Mouse (Mus musculus) cerebellum, adult 11-12 months (tissue): ENCODE measurements around the gene Krt79.

Source experiments
- DNase-seq: peaks from one replicate; pipeline ENCODE4 v3.0.0; 2022

Gene Krt79

DNA sequence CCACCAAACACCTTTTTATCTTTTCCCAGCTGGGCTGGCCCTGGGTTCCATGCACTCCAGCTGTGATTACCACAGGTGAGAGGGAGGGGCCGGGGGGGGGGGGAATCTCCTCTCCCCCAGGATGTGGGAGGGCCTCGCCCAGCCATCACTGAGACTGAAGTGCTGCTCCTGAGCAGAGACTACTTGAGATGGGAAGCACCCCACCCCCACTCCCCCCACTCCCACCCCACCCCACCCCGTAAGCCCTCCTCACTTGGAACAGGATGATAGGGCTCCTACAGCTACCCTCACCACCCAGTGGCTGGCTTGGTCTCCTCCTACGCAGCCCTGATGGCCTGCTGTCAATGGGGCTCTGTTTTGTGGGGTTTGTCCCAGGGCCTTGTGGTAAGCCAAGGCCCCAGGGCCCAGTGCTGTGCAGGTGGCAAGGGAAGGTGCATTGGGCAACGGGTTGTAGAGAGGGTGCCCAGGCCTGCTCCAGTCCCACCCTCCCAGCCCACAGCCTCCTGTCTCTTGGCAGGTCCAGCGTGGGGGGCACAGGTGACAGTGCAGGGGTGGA lies at the start of gene Krt79:
Gene Krt79, minus strand, starts transcription at position 51 of the 556 bp plus-strand sequence.
- no peak for DNase-seq

DNA sequence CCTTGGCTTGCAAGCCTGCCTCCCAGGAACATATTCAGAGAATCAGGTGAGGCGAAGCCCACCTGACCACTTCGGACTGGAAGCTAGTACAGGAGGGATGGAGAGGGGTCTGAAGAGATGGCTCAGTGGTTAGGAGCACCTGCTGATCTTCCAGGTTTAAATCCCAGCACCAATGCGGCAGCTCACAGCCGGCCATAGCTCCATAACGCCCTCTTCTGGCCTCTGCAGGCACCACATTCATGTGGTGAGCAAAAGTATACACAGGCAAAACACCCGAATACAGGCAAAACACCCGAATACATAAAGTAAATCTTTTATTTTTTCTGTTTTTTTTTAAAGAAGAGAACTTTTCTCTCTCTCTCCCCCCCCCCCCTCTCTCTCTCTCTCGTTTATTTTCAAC lies 48.6 kb upstream of the Krt79 start:
- no peak for DNase-seq

DNA sequence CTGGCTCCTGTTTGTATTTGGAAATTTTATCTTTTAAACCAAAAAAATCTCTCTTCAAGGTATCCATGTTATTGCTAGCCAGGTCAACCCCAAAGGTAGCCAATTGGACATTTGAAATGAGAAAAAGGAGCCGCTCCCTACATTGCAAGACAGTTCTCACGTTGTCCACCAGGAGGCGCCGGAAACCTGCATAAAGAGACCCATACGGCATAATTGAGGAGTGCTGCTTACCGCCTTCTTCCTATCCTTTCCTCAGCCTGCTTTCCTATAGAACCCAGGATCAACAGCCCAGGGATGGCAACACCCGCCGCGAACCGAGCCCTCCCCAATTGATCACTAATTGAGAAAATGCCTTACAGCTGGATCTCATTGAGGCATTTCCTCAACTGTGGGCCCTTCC lies 48.0 kb upstream of the Krt79 start:
- peak; percentile 56 for DNase-seq

DNA sequence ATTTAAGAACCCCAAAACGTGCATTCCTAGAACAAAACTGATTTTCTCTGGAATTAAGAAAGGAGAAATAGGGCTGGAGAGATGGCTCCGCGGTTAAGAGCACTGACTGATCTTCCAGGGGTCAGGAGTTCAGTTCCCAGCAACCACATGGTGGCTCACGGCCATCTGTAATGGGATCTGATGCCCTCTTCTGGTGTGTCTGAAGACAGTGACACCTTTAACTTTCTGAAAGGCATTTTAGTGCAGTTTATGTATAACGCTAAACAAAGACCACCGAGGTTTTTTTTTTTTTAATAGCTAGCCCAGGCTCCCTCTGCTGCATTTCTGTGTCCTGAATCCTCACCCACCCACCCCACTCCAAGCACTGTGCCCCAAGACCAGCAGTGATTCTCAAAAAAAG lies 44.6 kb upstream of the Krt79 start:
- DNase-seq, result no peak

DNA sequence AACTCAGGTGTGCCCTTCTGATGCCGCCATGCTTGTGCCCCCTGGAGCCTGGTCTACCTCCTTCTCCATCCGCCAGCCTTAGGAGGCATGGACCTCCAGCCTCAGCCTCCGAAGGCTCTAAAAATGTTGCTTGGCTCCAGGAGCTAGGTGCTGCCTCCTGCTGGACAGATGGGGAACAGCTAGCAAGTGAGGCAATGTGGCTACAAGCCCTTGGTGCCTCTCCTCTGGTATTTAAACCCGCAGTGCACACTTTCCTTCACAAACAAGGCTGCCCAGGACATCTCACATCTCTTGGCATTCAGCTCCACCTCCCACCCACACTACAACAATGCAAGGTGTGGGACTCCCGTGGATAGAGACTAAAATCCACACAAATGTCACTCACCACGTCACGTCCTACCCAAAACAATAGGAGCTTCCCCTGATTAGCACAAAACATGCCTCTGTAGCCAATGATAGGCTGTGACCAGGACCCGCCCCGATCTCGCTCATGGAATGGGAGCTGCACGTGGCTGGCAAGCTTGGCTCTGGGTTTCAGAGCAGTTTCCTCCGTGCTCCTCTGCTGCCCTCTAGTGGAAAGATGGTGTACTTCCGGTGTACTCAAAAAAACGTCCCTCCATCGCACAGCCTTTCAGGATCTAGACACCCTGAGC lies 44.0 kb upstream of the Krt79 start:
- DNase-seq, result peak; percentile 76

DNA sequence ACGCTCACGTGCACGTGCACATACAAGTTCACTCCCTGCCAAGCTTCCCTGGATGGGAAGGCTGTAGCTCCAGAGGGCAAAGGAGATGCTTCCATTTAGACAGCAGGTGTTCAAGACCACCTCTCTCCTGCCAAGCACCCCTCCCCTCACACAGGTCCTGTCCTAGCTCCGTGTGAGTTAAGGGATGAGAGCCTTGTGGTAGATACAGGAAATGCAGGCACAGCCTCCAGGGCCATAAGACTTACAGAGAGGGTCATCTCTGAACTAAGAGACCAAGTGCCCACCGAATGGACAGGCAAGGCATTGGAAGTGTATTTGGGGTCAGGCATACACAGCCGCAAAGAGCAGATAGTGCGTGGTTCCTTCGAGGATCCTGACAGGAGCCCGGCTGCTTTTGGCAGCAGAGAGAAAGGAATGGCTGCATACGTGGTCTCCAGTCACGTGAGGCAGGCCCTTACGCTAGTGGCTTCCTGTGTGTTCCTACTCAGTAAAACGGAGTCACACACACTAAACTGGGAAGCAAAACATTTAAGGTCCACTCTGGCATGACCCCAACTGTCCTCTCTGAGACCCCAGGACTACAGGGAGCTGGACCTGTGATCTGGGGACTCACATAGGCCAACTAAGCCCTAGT lies 43.3 kb upstream of the Krt79 start:
- DNase-seq, result no peak

DNA sequence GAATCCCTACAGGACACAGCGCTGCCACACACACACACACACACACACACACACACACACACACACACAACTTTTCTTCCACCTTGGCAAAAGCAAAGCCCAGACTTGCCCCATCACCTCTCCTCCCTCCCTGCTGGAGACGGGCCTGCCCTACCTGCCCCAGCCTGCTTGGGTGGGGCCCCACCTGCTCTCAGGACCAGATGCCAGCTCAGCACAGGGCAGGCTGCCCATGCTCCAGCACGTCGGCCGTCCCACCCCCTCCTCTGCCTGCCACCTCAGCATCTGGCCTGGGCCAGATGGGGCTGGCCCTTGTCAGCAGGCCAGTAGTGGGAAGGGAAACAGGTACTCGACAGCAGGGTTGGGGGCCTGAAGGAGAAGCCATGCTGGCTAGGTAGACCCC lies 40.7 kb upstream of the Krt79 start:
- DNase-seq, result no peak

DNA sequence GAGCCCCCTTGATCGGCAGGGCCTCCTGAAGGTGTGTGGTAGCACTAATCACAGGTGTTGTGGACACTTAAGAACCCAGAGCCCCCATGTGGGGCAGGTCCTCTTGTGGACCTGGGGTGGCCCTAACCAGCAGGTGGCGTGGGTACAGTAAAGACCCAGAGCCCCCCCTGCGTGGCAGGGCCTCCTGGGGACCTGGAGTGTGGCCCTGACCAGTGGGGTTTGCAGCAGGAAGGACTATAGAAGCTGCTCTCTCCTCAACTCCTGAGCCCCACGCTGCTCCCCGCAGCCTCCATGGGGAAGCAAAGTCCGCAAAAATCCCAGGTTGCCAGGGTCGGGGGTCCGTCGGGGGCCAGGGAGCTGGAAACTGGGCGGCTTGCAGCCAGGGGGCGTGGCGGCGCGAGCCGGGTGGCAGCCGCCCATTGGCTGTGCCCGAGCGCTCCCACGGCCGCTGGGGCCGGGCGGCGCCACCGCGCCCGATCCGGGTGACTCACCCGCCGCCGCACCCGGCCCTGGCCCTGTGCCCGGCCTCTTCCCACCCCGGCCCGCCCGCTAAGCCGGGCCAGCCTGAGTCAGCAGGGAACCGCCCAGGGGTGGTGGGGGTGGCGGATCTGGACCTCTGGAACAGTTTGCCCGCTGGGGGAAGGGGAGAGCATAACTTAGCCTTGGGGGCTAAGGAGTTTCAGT lies 37.1 kb upstream of the Krt79 start:
- DNase-seq, result peak; percentile 24

DNA sequence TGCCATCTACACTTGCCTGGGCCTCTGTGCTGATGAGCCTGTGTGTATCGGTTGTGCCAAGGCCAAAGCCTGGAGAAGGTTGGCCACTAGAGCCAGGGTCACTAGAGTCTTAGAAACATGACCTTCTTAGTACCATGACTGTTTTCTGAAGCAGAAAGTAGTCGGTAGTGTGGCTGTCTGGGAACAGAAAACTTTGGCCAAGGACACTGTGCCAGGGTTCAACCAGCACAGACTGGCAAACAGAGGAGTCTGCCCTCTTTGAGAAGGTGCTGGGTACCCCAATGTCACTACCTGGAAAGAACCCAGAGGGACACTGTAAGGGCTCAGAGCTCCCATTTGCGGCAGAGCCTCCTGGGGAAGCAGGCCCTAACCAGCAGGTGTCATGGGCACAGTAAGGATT lies 36.5 kb upstream of the Krt79 start:
- DNase-seq, result no peak

DNA sequence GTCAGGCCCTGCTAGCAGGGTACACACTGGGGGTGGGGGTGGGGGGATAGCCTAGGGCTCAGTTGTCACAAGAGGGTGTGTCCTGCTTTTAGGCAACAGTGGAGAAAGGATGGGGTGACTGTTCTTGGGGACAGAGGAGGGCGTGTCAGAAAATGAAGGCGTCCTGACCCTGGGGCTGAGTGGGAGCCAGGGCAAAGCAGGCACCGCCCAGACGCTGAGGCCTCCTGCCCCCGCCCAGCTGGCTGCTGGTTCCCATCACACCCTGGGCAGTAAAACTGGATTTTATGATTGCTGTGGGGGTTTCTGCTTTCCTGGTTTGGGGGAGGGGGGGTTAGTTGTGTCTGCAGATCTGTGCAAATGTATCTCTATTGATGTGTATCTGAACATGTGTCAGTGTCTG lies 35.9 kb upstream of the Krt79 start:
- no peak for DNase-seq

DNA sequence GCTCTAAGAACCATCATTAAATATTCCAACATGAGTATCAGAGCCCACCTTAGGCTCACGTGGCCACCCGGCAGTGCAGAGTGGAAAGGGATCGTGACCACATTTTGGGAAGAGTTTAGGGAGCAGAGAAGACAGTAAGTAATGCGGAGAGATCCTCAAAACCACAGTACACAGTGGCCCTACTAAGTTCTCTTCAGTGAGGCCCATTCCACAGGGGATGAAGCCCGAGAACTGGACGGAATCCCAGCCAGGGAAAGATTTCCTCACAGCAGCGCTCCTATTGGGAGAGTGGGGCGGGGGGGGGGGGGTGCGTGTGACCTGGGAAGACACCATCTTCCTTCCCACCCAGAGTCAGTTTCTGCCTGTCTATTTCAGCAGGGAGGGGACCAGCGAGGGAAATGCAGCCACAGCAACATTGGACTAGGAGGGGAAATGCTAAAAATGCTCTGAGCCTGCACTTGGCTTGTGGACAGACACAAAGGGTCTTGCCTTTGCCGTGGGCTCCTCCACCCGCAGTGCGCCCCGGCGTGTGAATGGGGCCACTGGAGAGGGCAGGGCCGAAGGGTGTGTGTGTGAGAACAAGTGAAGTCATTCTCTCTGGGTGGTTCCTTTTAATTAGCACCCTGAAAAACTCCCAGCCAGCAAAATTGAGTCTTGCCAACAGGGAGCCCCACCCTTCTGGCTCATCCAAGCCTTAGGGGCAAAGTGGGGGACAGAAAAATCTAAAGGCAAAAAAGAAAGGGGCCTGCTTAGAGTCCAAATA lies 34.1 kb upstream of the Krt79 start:
- DNase-seq, result no peak

DNA sequence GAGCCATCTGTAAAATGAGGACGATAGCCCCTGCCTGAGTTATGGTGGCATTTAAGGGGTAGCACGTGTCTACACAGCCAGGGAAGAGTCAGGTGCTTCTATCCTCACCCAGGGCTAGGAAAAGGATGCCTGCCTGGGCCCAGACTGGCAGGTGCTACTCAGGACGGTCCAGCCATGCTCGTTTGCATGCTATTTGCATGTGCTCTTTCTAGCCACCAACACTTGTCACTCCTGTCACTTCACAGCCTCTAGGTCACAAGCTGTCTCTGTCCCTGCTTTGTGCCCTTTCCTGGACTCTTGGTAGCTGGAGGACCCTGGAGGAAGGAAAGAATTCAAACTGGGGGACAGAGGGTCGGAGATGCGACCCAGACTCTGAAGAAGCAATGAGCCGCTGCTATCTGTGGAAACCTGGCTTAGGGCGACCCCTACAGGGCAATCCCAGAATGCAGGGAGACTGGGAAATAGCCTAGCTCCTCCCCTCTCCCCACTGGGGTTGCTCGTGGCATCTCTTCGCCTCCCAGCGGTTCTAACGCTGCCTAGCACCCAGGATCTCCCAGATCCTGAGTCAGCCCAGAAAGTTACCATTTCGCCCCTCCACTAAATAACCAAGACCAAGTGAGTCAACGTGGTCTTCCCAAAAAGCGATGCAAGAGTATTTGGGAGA lies 33.4 kb upstream of the Krt79 start:
- DNase-seq, result peak; percentile 62

DNA sequence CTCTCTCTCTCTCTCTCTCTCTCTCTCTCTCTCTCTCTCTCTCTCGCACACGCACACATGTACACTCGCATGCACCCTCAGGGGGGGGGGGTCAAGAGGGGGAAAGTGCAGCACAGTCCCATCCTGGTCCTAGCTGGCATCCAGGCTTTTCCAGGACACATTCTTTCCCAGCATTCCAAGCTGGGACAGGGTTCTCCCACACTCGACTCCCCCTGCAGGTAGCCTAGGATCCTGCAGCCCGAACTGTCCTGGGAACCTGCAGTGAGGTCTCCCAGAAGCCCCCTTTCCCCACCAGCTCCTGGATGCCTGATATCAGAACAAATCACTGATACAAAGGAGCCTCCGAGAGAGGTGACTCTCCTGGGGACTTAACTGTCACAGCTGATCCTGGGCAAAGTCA lies 30.4 kb upstream of the Krt79 start:
- no peak for DNase-seq

DNA sequence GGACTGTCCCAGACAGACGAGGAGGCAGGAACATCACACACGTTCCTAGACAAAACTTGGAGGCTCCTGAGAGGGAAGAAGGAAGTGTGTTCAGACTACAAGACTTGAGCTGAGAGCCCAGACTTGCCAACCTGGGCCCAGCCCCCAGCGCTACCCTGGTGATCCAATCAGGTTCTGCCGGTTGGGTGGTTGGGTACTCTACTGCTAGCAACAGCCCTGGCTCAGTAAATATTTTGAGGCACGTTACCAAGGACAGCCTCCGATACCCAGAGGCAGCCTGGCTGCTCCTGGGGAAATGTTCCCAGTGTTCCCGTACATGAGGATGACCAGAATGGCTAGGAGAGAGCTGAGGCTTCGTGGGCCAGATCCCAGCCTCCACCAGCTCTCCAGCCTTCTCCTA lies 26.7 kb upstream of the Krt79 start:
- DNase-seq, result no peak

DNA sequence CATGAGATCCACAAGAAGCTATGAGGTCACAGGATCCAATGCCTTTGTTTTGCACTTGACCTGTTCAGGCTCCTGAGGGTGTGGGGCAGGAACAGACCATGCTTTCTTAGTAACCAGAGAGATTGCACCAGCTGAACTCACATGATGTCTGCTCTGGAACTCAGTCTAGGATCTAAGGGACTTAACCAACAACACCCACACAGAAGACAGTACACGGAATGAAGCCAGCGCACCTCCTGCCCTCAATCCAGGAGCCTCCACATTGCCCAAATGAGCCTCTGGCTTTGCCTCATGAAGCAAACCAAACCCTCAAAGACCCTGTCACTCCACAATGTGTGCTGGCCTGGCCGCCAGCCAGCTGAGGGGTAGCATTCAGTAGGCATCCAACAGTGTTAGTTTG lies 18.8 kb upstream of the Krt79 start:
- DNase-seq, result no peak

DNA sequence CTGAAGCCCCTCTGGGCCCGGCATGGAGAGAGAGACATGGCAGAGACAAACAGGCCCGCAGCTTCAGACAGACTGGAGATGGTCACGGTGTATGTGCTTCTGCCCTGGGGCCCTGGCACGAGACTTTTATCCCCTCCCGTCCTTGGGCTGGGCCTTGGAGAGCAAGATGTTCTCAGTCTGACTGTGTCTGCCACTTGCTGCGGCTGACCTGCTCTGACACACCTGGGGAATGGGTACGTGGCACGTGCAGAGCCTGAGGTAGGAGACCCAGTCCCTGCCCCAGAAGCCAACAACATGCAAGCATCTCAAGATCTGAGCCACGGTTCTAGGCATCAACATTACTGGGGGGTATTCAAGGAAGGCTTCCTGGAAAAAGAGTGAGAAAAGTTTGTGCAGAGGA lies 14.1 kb upstream of the Krt79 start, which contains the start of gene Krt78:
Gene Krt78, minus strand, starts transcription at position 101 of the 400 bp plus-strand sequence.
- no peak for DNase-seq

DNA sequence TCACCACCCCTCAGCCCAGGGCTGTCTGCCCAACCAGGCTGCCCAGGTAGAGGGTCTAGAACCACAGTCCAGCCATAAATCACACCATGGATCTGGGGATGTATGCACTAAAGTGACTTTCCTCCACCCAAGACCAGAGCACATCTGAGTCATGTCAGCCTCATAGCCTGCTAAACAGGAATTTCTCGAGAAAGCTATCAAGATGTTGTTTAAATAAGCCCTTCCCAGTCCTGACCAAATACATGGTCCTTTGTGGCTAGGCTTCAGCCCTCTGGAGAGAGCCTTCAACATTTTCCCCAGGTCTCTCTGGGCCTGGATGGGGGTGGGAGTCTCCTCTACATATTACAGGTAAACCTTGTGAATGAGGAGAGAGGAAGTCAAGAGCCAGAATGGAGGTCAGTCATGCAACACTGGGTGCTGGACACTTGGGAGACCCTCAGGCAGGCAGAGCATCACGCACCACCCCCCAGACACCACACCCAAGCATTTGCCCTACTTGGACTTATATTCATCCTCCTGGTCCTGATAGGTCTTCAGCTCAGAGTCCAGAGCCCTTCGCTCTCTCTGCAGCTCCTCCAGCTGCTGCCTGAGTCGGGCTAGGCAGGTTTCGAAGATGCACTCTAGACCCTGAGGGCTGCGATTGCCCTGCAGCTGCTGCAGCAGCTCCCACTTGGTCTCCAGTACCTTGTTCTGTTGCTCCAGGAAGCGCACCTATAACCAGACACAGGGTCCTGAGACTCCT lies 12.8 kb upstream of the Krt79 start:
- no peak for DNase-seq

DNA sequence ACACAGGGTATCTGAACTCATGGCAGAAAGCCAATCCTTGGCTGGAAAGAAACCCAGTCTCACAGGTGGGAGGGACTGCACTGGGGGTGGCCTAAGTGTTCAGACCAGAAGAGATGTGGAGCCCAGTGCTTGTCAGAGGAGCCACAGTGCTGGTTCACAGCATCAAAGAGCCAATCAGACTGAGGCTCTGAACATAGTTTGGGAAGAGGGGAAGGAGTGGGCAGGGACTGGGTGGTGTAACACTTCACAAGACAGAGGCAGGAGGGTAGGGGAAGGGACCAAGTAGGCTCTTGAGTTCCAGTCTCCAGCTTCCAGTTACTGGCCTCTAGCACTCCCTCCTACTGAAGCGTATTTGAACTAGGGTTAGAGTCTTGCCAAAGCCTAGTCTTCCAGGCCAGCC lies 5.3 kb upstream of the Krt79 start:
- no peak for DNase-seq

DNA sequence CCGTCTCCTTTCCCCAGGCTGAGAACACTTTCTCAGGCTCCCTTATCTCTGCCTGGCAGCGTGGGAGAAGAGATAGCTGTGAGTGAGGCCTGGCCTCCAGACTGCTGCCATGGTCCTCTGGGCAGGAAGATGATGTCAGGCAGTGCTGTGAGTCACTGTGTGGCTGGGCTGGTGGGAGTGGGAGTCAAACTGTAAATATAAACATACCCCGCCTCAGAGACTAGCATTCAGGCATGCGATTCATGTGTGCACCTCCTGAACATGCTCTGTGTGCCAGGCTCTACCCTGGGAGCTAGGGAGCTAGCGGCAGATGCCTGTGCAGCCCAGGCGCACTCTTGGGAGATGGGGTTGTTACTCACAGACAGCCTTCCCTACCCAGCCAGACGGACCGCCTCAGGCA lies 1.8 kb upstream of the Krt79 start:
- DNase-seq, result no peak

DNA sequence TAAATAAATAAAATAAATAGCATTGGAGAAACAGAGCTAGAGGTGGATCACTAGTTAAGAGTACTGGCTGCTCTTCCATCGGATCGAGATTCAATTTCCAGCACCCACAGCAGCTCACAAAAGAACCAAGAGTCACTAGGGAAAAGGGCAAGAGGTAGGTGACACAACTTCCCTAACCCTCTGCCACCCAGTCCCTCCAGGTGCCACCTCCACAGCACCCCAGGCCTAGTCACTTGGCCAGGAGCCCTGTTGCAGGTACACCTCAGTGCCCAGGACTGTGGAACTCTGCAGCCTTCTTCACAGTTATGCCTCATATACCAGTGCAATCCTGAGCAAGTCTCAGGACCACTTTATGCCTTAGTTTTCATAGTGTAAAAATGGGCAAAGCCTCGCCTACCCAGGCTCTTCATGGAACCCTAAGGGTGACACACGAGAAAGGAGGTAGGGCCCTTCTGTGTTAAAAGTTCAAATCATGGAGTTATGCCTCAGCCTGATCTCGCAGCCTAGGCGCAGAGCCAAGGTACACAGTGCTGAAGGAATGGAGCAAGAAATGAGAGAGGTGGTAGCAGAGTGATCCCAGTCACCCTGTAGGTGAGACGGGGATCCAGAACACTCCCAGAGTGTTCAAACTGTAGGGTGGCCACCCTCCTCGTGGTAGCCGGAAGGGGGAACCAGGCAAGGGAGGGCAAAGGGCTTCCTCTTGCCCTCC lies 1.4 kb downstream of the Krt79 start:
- no peak for DNase-seq

DNA sequence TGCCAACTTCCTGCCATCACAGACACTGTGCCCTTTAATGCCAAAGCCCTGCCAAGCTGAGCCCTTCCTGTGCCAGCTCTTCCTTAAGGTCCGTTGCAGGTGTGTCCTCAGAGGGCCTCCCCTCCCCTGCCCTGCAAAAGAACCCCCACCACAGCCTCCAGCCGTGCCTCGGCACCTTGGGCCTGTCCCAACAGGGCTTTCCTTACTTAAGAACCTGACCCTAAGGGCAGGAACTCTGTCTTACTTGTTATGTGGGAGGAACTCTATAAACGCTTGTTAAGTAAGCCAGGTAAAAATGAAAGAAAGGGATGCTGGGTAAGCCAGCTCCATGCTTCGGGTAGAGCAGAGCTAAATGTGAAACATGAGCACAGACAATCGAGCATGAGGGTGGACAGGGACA lies 7.1 kb downstream of the Krt79 start:
- DNase-seq, result no peak
